Mouse (Mus musculus): ENCODE measurements around the gene Mpi. TPM values are rescaled to one million over a fixed set of nuclear protein-coding genes. Genes with fewer than 3 reads are reported as not detected.
A peak's percentile ranks its signal among the peaks of the same experiment; 100 is the strongest.

Mpi gene
- polyA plus RNA-seq, 1 experiment from 2014 or later, result 60.0 TPM

GRCm38 (mm10) chr9:57521056-57521911 is 31.3 kb downstream of the Mpi start, which contains the start of gene Cox5a:
Gene Cox5a, plus strand, starts transcription at chr9:57521274.
- peak; percentile 91 for DNase-seq (ENCODE audit: low spot score)
- Histone ChIP-seq H3K36me3 (replicated peaks; ENCODE audit: control insufficient read depth, insufficient read depth) (no peaks in the 10 kb centered on the region), H3K4me2 (replicated peaks) (peak within 1 kb of the TSS; percentile 57), H3K27me3 (ENCODE audit: control insufficient read depth, insufficient read depth, low read length) (no peaks in the 10 kb centered on the region), H3K9ac (peak within 1 kb of the TSS; percentile 96), H3K4me1 (replicated peaks; ENCODE audit: control insufficient read depth, insufficient read depth, low read length) (peaks cover 28% of the 10 kb centered on the region), H3K27ac (peak within 1 kb of the TSS; percentile 91), H3K9me3 (ENCODE audit: control insufficient read depth, low read length) (no peaks in the 10 kb centered on the region), H3K4me3 (replicated peaks; ENCODE audit: low read length) (peak within 1 kb of the TSS; percentile 93)
- ATAC-seq (ENCODE audit: low FRiP score), result peak; percentile 95
- WGBS, result under 1% methylated on average over 95 of the region's 95 CpGs

GRCm38 (mm10) chr9:57520375-57521055 is 32.0 kb downstream of the Mpi start:
- no peaks in the 10 kb centered on the region for H3K9me3 ChIP-seq (ENCODE audit: control insufficient read depth, low read length)
- WGBS, result 25% methylated on average over 16 of the region's 16 CpGs
- peaks cover 28% of the 10 kb centered on the region for H3K4me1 ChIP-seq (replicated peaks; ENCODE audit: control insufficient read depth, insufficient read depth, low read length)
- DNase-seq (ENCODE audit: low spot score) (no peak), ATAC-seq (ENCODE audit: low FRiP score) (peak; percentile 47)
- peak overlapping the region; percentile 93 for H3K4me3 ChIP-seq (replicated peaks; ENCODE audit: low read length)
- no peaks in the 10 kb centered on the region for H3K27me3 ChIP-seq (ENCODE audit: control insufficient read depth, insufficient read depth, low read length)
- H3K9ac ChIP-seq, result peak overlapping the region; percentile 96
- H3K4me2 ChIP-seq (replicated peaks), result peak overlapping the region; percentile 57
- peak overlapping the region; percentile 91 for H3K27ac ChIP-seq
- H3K36me3 ChIP-seq (replicated peaks; ENCODE audit: control insufficient read depth, insufficient read depth), result no peaks in the 10 kb centered on the region

- no peaks in the 10 kb centered on the region for H3K27me3 ChIP-seq (ENCODE audit: control insufficient read depth, insufficient read depth, low read length)
- no peaks in the 10 kb centered on the region for H3K9me3 ChIP-seq (ENCODE audit: control insufficient read depth, low read length)
- H3K9ac ChIP-seq, result 0 out of 2 replicates have a peak overlapping the region, but pooled peaks have one; percentile 33
- 10% methylated on average over 3 of the region's 3 CpGs for WGBS
- peak overlapping the region; percentile 65 for H3K27ac ChIP-seq
- H3K4me1 ChIP-seq (replicated peaks; ENCODE audit: control insufficient read depth, insufficient read depth, low read length), result peaks cover 6% of the 10 kb centered on the region
- no peak overlapping the region for H3K4me2 ChIP-seq (replicated peaks)
- H3K36me3 ChIP-seq (replicated peaks; ENCODE audit: control insufficient read depth, insufficient read depth), result no peaks in the 10 kb centered on the region
- no peak for ATAC-seq (ENCODE audit: low FRiP score)
- peak; percentile 93 for DNase-seq (ENCODE audit: low spot score)
- H3K4me3 ChIP-seq (replicated peaks; ENCODE audit: low read length), result no peak overlapping the region
Measured at GRCm38 (mm10) chr9:57517113-57517512, 35.5 kb downstream of the Mpi start.

DNA sequence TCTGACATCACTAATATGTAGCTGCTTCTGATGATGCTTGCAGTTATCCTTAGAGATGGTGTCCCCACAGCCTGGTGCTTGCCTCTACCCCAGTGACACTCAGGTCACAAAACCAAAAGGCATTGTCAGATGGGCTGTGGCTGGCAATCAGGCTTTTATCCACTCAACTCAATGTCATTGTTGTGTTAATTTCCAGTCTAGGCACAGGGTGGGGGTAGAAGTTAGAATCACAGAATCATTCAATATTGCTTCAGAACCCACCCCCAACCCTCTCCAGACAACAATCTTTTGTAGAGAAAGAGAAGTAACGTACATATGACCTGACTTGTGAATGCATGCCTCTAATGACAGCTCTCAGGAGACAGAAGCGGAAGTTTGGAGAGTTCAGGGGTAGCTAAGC is 42.0 kb downstream of the Mpi start:
- Histone ChIP-seq H3K4me2 (replicated peaks) (no peak overlapping the region), H3K9me3 (ENCODE audit: control insufficient read depth, low read length) (no peaks in the 10 kb centered on the region), H3K9ac (no peak overlapping the region), H3K27ac (no peak overlapping the region), H3K4me1 (replicated peaks; ENCODE audit: control insufficient read depth, insufficient read depth, low read length) (peaks cover 9% of the 10 kb centered on the region; the same call in 1 of the 2 replicates), H3K36me3 (replicated peaks; ENCODE audit: control insufficient read depth, insufficient read depth) (no peaks in the 10 kb centered on the region), H3K4me3 (replicated peaks; ENCODE audit: low read length) (no peak overlapping the region), H3K27me3 (ENCODE audit: control insufficient read depth, insufficient read depth, low read length) (no peaks in the 10 kb centered on the region; the same call in 1 of the 2 replicates)
- DNase-seq (ENCODE audit: low spot score) (no peak), ATAC-seq (ENCODE audit: low FRiP score) (no peak)
- WGBS, result 35% methylated on average over 2 of the region's 2 CpGs

- peak; percentile 63 for DNase-seq (ENCODE audit: low spot score)
- H3K9me3 ChIP-seq (ENCODE audit: control insufficient read depth, low read length), result no peaks in the 10 kb centered on the region
- H3K9ac ChIP-seq, result peak overlapping the region; percentile 25; the same call in 1 of the 2 replicates
- H3K4me1 ChIP-seq (replicated peaks; ENCODE audit: control insufficient read depth, insufficient read depth, low read length), result peaks cover 49% of the 10 kb centered on the region
- H3K36me3 ChIP-seq (replicated peaks; ENCODE audit: control insufficient read depth, insufficient read depth), result no peaks in the 10 kb centered on the region
- H3K4me3 ChIP-seq (replicated peaks; ENCODE audit: low read length), result no peak overlapping the region
- H3K27me3 ChIP-seq (ENCODE audit: control insufficient read depth, insufficient read depth, low read length), result peaks cover 31% of the 10 kb centered on the region
- H3K27ac ChIP-seq, result peak overlapping the region; percentile 69
- WGBS, result 5% methylated on average over 8 of the region's 8 CpGs
- peak overlapping the region; percentile 73 for H3K4me2 ChIP-seq (replicated peaks)
- ATAC-seq (ENCODE audit: low FRiP score), result peak; percentile 69
Measured at GRCm38 (mm10) chr9:57505700-57506099, 46.9 kb downstream of the Mpi start.

GRCm38 (mm10) chr9:57504891-57505290 is 47.7 kb downstream of the Mpi start:
- H3K9me3 ChIP-seq (ENCODE audit: control insufficient read depth, low read length), result no peaks in the 10 kb centered on the region
- peaks cover 49% of the 10 kb centered on the region for H3K4me1 ChIP-seq (replicated peaks; ENCODE audit: control insufficient read depth, insufficient read depth, low read length)
- peak overlapping the region; percentile 51; the same call in 1 of the 2 replicates for H3K9ac ChIP-seq
- H3K27ac ChIP-seq, result peak overlapping the region; percentile 69; the same call in 1 of the 2 replicates
- WGBS, result 48% methylated on average over 10 of the region's 10 CpGs
- H3K4me3 ChIP-seq (replicated peaks; ENCODE audit: low read length), result peak overlapping the region; percentile 37
- H3K4me2 ChIP-seq (replicated peaks), result peak overlapping the region; percentile 73
- ATAC-seq (ENCODE audit: low FRiP score) (no peak), DNase-seq (ENCODE audit: low spot score) (no peak)
- H3K36me3 ChIP-seq (replicated peaks; ENCODE audit: control insufficient read depth, insufficient read depth), result no peaks in the 10 kb centered on the region
- peaks cover 32% of the 10 kb centered on the region for H3K27me3 ChIP-seq (ENCODE audit: control insufficient read depth, insufficient read depth, low read length)

GRCm38 (mm10) chr9:57504381-57504700 is 48.2 kb downstream of the Mpi start:
- H3K9me3 ChIP-seq (ENCODE audit: control insufficient read depth, low read length), result no peaks in the 10 kb centered on the region
- no peaks in the 10 kb centered on the region for H3K36me3 ChIP-seq (replicated peaks; ENCODE audit: control insufficient read depth, insufficient read depth)
- peak overlapping the region; percentile 73 for H3K4me2 ChIP-seq (replicated peaks)
- peak overlapping the region; percentile 37 for H3K4me3 ChIP-seq (replicated peaks; ENCODE audit: low read length)
- 1% methylated on average over 34 of the region's 34 CpGs for WGBS
- peaks cover 53% of the 10 kb centered on the region for H3K4me1 ChIP-seq (replicated peaks; ENCODE audit: control insufficient read depth, insufficient read depth, low read length)
- peak overlapping the region; percentile 69; the same call in 1 of the 2 replicates for H3K27ac ChIP-seq
- DNase-seq (ENCODE audit: low spot score), result peak; percentile 76
- H3K27me3 ChIP-seq (ENCODE audit: control insufficient read depth, insufficient read depth, low read length), result peaks cover 37% of the 10 kb centered on the region
- peak overlapping the region; percentile 51 for H3K9ac ChIP-seq
- ATAC-seq (ENCODE audit: low FRiP score), result peak; percentile 58; the same call in 1 of the 2 replicates

DNA sequence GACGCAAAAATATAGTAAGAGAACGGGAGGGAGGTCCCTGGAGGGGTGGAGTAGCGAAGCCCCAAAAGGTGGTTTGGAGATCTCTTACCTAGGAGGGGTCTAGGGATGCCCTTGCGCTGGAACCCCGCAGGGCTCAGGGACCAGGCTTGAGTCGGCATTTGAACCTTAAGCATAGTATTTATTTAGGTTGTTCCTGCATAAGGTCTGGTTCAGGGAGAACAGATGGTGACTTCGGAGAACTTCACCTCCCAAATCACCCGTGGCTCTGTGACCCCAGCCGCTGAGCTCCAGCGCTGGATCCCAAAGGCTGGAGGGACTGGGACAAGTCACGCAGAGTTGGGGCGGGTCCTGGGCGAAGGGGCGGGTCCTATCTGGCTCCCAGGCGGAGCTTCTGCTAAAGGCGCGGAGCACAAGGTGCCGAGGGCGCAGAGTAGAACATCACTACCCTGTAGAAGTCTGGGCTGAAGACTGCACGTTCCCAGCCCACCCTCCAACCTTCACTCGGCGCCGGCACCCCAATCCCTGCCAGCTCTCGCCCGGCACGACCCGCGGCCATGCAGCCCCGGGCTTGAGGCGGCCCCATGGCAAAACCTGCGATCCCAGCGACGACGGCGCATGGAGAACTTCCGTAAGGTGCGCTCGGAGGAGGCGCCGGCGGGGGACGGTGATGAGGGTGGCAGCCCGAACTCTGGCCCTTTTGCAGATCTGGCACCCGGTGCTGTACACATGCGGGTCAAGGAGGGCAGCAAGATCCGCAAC is 48.8 kb downstream of the Mpi start, which contains the start of gene Rpp25:
Rpp25 (plus strand) TSS at position 405 of the 759 bp plus-strand sequence.
- ATAC-seq (ENCODE audit: low FRiP score), result peak; percentile 47
- peak within 1 kb of the TSS; percentile 88 for H3K27ac ChIP-seq
- peak within 1 kb of the TSS; percentile 51 for H3K9ac ChIP-seq
- H3K4me3 ChIP-seq (replicated peaks; ENCODE audit: low read length), result peak within 1 kb of the TSS; percentile 37
- peaks cover 56% of the 10 kb centered on the region for H3K4me1 ChIP-seq (replicated peaks; ENCODE audit: control insufficient read depth, insufficient read depth, low read length)
- H3K36me3 ChIP-seq (replicated peaks; ENCODE audit: control insufficient read depth, insufficient read depth), result no peaks in the 10 kb centered on the region
- H3K27me3 ChIP-seq (ENCODE audit: control insufficient read depth, insufficient read depth, low read length), result peaks cover 39% of the 10 kb centered on the region
- peak within 1 kb of the TSS; percentile 73 for H3K4me2 ChIP-seq (replicated peaks)
- no peak for DNase-seq (ENCODE audit: low spot score)
- H3K9me3 ChIP-seq (ENCODE audit: control insufficient read depth, low read length), result no peaks in the 10 kb centered on the region
- WGBS, result under 1% methylated on average over 46 of the region's 46 CpGs
